Mouse (Mus musculus) layer of hippocampus, adult 2 months (tissue): ENCODE measurements around the gene Ddx39. TPM values are rescaled to one million over a fixed set of nuclear protein-coding genes. Genes with fewer than 3 reads are reported as not detected.

Experiments used
- DNase-seq, 2 experiments: peaks; one replicate each; pipeline ENCODE4 v3.0.0; 2022; ENCODE audit warnings: low spot score in 2 of 2
- H3K27ac ChIP-seq: fragments of 200-600 bp; 2 replicates; pipeline ENCODE4 v1.8.1; 2022
- H3K4me3 ChIP-seq: fragments of 200-600 bp; 2 replicates; pipeline ENCODE4 v1.8.1; 2022; ENCODE audit warnings: mild to moderate bottlenecking
- CTCF ChIP-seq: fragments of 200-600 bp; conservative IDR thresholded peaks from 2 replicates; pipeline ENCODE4 v1.8.1; 2022; ENCODE audit warnings: antibody characterized with exemption, mild to moderate bottlenecking, moderate library complexity
- total RNA-seq, 2 experiments: library from RNA; stranded (reverse); gene quantifications; 2 replicates each; pipeline ENCODE4 v1.2.3; 2021

The Ddx39 gene
- total RNA-seq, 2 experiments from 2014 or later, result 17.9 to 20.4 TPM

DNA sequence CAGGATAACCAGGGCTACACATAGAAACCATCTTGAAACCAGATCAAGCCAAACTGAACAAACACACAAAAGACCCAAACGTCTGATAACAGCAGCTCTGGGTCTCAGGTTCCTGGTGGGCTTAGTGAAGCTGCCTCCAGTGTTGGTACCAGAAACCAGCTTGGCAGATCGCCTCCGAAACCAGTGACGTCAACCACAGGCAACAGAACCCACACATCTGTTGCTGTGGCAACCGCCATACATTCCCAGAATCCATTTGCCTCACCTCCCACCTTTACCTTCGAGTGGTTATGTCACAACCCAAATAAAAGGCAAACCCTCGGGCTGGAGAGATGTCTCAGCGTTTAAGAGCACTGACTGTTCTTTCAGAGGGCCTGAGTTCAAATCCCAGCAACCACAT lies 7.4 kb upstream of the Ddx39 start:
- no peak for DNase-seq
- no peak for TF ChIP-seq CTCF
- H3K4me3 ChIP-seq, result no peak overlapping the region
- H3K27ac ChIP-seq, result no peak overlapping the region

DNA sequence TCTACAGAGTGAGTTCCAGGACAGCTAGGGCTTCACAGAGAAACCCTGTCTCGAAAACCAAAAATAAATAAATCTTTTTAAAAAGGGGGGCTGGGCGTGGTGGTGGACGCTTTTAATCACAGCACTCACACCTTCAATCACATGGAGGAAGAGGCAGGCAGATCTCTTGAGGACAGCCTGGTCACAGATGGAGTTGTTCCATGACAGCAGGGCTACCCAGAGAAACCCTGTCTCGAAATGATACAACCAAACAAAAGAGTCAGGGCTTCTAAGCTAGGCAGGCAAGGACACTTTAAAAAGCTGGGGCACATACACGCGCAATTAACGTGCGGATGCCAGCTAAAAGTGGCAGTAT lies 324 bp upstream of the Ddx39 start:
- peak overlapping the region; percentile 95 for H3K4me3 ChIP-seq
- DNase-seq, result no peak
- no peak for TF ChIP-seq CTCF
- peak overlapping the region; percentile 98 for H3K27ac ChIP-seq

DNA sequence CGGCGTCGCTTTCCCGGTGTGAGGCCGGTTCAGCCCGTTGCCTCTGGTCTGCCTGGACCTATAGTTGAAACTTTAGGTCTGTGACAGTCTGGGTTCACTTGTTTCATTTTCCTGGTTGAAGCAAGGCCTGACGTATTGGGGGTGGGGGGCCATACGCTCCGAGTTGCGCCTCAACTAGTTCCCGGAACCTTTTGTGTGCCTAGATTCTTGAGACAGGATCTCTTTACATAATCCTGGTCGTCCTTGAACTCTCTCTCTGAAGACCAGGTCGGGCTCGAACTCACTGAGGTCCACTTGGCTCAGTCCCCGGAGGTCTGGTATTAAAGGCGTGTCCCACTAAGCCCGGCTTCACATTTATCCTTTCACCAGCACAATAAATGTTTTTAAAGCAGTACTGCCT lies 794 bp downstream of the Ddx39 start:
- H3K27ac ChIP-seq, result peak overlapping the region; percentile 98
- no peak for TF ChIP-seq CTCF
- no peak for DNase-seq
- H3K4me3 ChIP-seq, result peak overlapping the region; percentile 95

DNA sequence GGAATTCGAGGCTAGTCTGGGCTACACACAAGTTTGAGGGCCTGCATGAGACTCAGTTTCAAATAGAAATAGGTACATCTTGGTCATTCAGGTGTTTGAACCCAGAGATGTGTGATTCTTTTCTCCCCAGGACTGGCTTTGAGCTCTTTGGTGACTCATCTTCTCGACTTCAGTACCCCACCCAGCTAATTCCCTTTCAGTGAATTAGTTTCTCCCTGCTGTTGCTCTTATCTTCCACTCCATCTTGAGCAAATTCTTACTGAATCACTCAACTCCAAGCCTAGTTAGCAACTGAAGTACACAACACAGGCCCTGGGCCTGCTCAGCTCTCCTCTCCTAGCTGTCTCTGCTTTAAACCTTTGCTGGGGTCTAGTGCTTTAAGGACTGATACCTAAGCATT lies 1.6 kb downstream of the Ddx39 start:
- H3K27ac ChIP-seq, result no peak overlapping the region
- H3K4me3 ChIP-seq, result no peak overlapping the region; the same call in 1 of the 2 replicates
- no peak for DNase-seq
- no peak for TF ChIP-seq CTCF

DNA sequence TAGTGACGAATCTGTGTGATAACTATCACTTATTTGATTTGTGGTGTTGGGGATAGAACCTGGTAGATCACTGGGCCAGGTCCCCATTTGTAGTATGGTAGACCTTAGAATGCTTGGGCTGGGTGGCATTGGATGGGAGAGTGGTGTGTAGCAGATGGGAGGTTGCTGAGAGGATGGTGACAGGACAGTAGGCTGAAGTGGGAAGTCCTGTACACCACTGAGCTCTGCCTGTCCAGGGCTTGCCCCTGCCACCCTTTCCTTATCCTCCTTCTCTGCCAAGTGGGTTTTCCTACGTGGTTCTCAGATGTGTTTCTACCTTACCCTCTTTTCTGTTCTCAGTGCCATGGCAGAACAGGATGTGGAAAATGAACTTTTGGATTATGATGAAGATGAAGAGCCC lies 4.1 kb downstream of the Ddx39 start:
- DNase-seq, result no peak
- no peak for TF ChIP-seq CTCF
- H3K27ac ChIP-seq, result no peak overlapping the region
- no peak overlapping the region for H3K4me3 ChIP-seq

DNA sequence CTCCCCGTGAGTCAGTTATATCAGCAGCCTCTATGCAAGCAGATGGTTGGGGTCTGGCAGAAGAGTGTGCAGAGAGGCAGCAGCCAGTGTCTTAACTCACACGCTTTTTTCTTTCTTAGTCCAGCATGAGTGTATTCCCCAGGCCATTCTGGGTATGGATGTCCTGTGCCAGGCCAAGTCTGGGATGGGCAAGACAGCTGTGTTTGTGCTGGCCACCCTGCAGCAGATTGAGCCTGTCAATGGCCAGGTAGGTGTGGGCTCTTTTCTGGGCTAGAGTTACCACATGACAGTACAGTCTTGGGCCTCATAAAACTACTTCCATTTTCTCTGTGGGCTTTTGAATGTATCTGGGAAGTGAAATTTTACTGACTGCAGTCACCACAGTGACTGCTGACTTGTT lies 4.7 kb downstream of the Ddx39 start:
- no peak for DNase-seq
- no peak overlapping the region for H3K4me3 ChIP-seq
- H3K27ac ChIP-seq, result no peak overlapping the region
- no peak for TF ChIP-seq CTCF

DNA sequence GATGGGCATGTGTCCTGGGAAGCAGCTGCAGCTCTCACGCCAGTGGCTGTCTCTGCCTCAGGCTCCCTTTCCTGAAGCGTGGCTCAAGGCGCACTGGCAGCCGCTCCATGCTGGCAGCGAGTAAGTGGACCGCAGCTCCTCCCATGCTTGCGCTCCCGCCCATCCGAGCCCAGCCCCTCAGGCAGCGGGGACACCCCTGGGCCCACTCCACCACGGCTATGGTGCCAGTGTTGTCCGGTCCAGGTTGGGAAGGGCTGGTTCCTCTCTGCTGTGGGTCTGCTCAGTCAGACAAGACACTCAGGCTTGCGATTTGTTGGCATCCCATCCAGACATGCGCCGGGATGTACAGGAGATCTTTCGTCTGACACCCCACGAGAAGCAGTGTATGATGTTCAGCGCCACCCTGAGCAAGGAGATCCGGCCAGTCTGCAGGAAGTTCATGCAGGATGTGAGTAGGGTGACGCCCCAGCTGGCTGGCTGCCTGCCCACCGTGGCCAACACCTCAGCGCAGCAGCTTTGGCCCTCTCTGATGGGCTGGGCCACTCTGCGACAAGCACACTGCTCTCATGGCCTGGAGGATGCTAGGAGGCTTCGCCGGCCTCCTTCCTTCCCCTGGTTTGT lies 6.5 kb downstream of the Ddx39 start:
- Histone ChIP-seq H3K4me3 (no peak overlapping the region), H3K27ac (no peak overlapping the region)
- TF ChIP-seq CTCF, result no peak
- no peak for DNase-seq

DNA sequence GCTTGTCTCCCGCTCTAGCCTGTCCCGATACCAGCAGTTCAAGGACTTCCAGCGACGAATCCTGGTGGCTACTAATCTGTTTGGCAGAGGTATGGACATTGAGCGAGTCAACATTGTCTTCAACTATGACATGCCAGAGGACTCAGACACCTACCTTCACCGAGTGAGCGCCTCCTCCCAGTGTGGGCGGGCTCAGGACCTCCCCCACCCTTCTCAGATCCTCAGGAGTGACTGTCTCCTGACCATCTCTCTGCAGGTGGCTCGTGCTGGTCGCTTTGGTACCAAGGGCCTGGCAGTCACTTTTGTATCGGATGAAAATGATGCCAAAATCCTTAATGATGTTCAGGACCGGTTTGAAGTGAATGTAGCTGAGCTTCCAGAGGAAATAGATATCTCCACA lies 7.7 kb downstream of the Ddx39 start:
- no peak overlapping the region for H3K4me3 ChIP-seq
- TF ChIP-seq CTCF, result no peak
- no peak for DNase-seq
- H3K27ac ChIP-seq, result no peak overlapping the region

DNA sequence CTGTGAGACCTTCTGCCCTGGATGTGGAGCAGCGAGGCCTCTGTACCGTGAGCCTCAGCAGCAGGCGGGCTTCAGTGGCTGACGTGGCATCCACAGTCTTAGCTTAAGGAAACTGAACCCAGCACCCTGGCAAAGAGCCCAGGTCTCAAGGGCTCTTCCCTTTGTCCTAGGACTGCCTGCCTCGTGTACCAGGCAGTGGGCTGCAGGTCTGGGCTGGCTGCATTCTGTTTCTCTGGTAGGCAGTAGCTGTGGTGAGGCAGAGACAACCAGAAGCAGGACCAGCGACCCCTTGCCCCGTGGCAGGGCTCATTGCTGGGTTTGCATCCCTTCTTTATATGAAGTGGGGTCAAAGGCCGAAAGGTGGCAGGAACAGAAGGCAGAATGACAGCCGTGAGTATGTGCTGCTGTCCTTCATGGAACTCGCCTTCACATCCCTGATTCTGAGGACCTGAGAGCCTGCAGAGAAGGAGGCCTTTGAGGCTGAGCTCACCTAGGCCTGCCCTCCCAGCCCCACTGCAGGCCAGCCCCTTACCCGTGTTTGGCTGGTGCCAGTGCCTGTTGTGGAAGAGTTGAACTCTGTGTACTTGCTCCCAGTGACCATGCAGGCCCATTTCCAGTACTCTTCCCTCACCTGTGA lies 8.6 kb downstream of the Ddx39 start:
- H3K27ac ChIP-seq, result no peak overlapping the region
- no peak overlapping the region for H3K4me3 ChIP-seq
- TF ChIP-seq CTCF, result no peak
- DNase-seq, result no peak

DNA sequence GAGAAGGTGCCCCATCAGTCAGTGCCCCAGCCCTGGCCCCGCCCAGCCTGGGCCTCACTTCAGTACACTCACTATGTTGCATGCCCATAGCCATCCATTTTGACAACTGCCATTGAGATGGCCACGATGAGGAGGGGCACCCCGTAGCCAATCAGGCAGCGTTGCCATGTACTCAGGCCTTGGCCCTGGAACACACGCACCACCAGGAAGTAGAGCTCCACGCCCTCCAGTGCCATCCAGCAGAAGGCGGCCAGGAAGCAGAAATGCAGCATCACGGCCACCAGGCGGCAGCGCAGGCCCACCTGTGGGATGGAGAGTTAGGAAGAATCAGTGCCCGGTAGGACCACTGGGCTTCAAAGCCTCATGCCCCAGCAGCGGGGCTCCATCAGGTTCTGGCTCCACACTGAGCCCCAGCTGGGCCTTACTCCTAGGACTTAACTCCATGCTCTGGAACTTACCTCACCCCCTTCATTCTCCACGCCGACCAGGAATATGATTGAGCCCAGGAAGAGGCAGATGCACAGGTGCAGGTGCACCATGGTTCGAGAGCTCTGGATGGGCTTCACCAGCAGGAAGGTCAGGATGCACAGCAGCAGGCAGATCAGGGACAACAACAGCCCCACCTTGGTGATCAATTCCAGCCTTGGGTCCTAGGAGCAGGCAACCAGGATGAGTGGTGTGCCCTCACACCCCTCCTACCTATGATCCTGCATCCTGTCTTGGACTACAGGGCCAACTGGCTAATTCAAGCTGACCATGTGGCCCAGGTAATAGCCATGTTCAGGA lies 9.9 kb downstream of the Ddx39 start:
- DNase-seq, result peak; percentile 84 to 87
- Histone ChIP-seq H3K4me3 (no peak overlapping the region), H3K27ac (no peak overlapping the region)
- peak; percentile 97 for TF ChIP-seq CTCF

DNA sequence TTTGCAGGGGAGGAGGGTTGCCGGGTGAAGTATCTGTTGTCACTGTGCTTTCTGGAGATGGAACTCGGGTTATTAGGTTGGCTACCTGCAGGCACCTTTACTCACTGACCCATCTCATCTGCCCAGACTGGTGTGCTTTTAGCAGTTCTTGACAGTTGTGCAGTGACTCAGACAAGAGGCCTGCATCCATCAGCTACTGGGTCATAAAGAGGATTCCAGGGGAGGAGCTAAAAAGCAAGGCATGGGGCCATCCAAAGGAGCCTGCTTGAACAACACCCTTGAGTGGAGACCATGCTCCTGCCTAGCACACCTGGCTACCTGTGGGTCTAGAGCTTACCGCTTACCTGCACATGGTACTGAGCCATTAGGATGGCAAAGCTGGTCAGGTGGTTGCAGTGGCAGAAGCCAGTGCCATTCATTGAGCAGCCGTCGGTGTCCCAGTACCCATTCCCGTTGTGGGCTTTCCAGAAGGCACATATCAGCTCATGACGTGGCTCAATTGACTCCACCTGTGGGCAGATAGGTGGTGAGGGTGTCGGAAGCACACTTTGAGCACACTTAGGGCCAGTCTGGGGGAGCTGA lies 10.6 kb downstream of the Ddx39 start:
- H3K27ac ChIP-seq, result no peak overlapping the region
- TF ChIP-seq CTCF, result no peak
- DNase-seq, result no peak
- H3K4me3 ChIP-seq, result no peak overlapping the region

DNA sequence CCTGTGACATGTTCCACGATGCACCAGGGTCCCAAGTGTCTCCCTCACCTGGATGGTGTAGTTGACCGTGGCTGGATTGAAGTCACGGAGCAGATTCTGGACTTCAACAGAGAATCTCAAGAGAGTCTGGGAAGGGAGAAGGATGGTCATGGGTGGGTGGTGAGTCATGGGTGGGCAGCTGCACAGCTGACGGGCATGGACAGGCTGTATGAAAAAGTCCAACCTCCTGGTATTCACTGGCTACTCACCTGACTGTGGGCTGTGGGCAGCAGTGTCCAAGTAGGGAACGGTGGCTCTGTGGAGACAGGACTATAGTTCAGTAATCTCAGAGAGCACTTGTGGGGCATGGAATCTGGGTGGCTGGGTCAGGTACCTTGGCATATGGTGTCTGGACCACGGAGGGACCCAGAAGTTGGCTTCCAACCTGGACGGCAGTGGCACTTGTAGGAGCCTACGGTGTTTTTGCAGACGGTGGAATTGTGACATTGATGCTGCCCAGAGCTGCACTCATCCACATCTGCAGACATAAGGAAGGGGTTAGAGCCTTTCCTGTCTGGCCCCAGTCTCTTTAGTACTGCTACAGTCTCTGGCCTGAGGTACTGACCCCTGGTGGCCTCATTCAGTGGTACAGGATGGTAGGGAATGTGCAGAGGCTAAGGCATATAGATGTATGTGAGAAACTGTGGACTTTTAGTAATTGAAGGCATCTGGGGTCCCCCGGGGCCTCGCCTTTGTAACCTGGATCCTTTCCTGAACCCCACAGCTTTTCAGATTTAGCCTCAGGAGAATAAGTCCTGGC lies 14.2 kb downstream of the Ddx39 start:
- no peak for DNase-seq
- no peak overlapping the region for H3K4me3 ChIP-seq
- H3K27ac ChIP-seq, result no peak overlapping the region
- peak; percentile 71 for TF ChIP-seq CTCF

DNA sequence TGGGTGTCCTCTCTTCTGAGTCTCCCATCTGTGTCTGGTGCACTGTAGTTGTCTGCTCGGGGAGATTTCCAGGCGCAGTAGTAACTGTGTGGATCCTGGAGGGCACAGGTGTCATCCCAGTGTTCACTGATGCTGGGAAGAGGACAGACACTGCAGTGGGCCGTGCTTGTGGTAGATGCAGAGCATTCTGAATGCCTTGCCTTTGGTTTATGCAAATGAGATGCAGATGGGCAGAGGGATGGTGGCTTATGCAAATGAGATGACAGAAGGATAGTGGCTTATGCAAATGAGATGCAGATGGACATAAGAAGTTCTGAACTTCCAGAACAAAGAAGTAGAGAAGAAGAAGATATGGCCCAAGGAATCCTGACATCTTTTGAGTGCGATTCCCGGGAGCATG lies 16.9 kb downstream of the Ddx39 start:
- no peak overlapping the region for H3K27ac ChIP-seq
- TF ChIP-seq CTCF, result no peak
- DNase-seq, result no peak
- no peak overlapping the region for H3K4me3 ChIP-seq
